Mouse (Mus musculus): ENCODE measurements at regions not wholly inside any gene's neighbourhood (a gene's known extent, or its start where the extent isn't known, plus 50 kb on each side); places are given as distances from the start of the nearest gene placed in this dataset.

GRCm38 (mm10) chr14:9338220-9338619, 672.2 kb upstream of the 4930452B06Rik start:
- 40% methylated on average over 3 of the region's 3 CpGs for whole genome bisulfite sequencing

DNA sequence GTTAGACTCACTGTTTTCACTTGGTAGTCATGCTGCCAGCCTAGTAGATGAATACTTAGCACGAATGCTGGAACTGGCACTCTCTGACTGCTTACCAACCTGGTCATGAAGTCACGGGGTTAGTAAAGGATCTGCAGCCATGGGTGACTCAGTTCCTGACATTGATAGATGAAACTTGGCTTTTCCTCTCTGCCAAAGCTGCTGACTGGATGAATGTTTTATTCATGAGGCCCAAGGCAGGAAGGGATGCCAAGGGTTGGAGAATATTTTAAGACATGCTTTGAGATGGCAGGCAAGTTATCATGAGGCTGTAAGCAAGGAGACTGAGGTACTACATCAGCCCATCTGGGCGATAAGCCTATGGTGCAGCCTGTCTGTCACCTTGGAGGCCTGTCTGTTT, 671.1 kb upstream of the 4930452B06Rik start:
- WGBS: 65% methylated on average over 3 of the region's 3 CpGs
- H3K27me3 ChIP-seq (replicated peaks): no peaks in the 10 kb centered on the region
- no peak overlapping the region for H3K27ac ChIP-seq (replicated peaks)
- H3K9me3 ChIP-seq: no peaks in the 10 kb centered on the region
- H3K9ac ChIP-seq: no peak overlapping the region
- H3K4me1 ChIP-seq: peaks cover 21% of the 10 kb centered on the region
- H3K4me2 ChIP-seq: no peak overlapping the region
- H3K4me3 ChIP-seq: no peak overlapping the region
- H3K36me3 ChIP-seq: no peaks in the 10 kb centered on the region
- ATAC-seq (ENCODE audit: extremely low read depth, insufficient number of reproducible peaks, low FRiP score, low TSS enrichment): no peak

More at GRCm38 (mm10) chr14:9338220-9338619, 672.2 kb upstream of the 4930452B06Rik start:
- Histone ChIP-seq H3K4me3 (no peak overlapping the region), H3K9me3 (no peaks in the 10 kb centered on the region), H3K27me3 (replicated peaks) (no peaks in the 10 kb centered on the region), H3K4me2 (no peak overlapping the region), H3K27ac (replicated peaks) (no peak overlapping the region), H3K36me3 (no peaks in the 10 kb centered on the region), H3K9ac (no peak overlapping the region), H3K4me1 (peaks cover 21% of the 10 kb centered on the region)
- no peak for ATAC-seq (ENCODE audit: extremely low read depth, insufficient number of reproducible peaks, low FRiP score, low TSS enrichment)

GRCm38 (mm10) chr14:9331593-9331992, 665.6 kb upstream of the 4930452B06Rik start:
- Histone ChIP-seq H3K4me2 (no peak overlapping the region), H3K36me3 (no peaks in the 10 kb centered on the region), H3K4me1 (no peaks in the 10 kb centered on the region), H3K9me3 (no peaks in the 10 kb centered on the region), H3K4me3 (no peak overlapping the region), H3K27ac (replicated peaks) (no peak overlapping the region), H3K9ac (no peak overlapping the region), H3K27me3 (replicated peaks) (no peaks in the 10 kb centered on the region)
- ATAC-seq (ENCODE audit: extremely low read depth, insufficient number of reproducible peaks, low FRiP score, low TSS enrichment): no peak
- 65% methylated on average over 3 of the region's 3 CpGs for WGBS

- no peak overlapping the region for H3K9ac ChIP-seq
- no peak for ATAC-seq (ENCODE audit: extremely low read depth, insufficient number of reproducible peaks, low FRiP score, low TSS enrichment)
- H3K4me2 ChIP-seq: no peak overlapping the region
- no peaks in the 10 kb centered on the region for H3K4me1 ChIP-seq
- no peaks in the 10 kb centered on the region for H3K36me3 ChIP-seq
- no peak overlapping the region for H3K27ac ChIP-seq (replicated peaks)
- no peaks in the 10 kb centered on the region for H3K27me3 ChIP-seq (replicated peaks)
- H3K4me3 ChIP-seq: no peak overlapping the region
- H3K9me3 ChIP-seq: no peaks in the 10 kb centered on the region
These were observed 664.7 kb upstream of the 4930452B06Rik start for GRCm38 (mm10) chr14:9330767-9331166.

GRCm38 (mm10) chr14:9329839-9330485, 663.9 kb upstream of the 4930452B06Rik start:
- no peak for ATAC-seq (ENCODE audit: extremely low read depth, insufficient number of reproducible peaks, low FRiP score, low TSS enrichment)
- WGBS: 78% methylated on average over 12 of the region's 12 CpGs
- no peaks in the 10 kb centered on the region for H3K9me3 ChIP-seq
- H3K27me3 ChIP-seq (replicated peaks): no peaks in the 10 kb centered on the region
- H3K4me1 ChIP-seq: no peaks in the 10 kb centered on the region
- H3K4me3 ChIP-seq: no peak overlapping the region
- no peak overlapping the region for H3K9ac ChIP-seq
- no peaks in the 10 kb centered on the region for H3K36me3 ChIP-seq
- H3K4me2 ChIP-seq: no peak overlapping the region
- H3K27ac ChIP-seq (replicated peaks): no peak overlapping the region

GRCm38 (mm10) chr14:9327344-9327743, 661.3 kb upstream of the 4930452B06Rik start:
- Histone ChIP-seq H3K36me3 (no peaks in the 10 kb centered on the region), H3K27ac (replicated peaks) (no peak overlapping the region), H3K4me2 (no peak overlapping the region), H3K4me3 (no peak overlapping the region), H3K27me3 (replicated peaks) (no peaks in the 10 kb centered on the region), H3K9me3 (no peaks in the 10 kb centered on the region), H3K4me1 (no peaks in the 10 kb centered on the region), H3K9ac (no peak overlapping the region)
- no peak for ATAC-seq (ENCODE audit: extremely low read depth, insufficient number of reproducible peaks, low FRiP score, low TSS enrichment)
- WGBS: 81% methylated on average over 1 of the region's 1 CpGs

DNA sequence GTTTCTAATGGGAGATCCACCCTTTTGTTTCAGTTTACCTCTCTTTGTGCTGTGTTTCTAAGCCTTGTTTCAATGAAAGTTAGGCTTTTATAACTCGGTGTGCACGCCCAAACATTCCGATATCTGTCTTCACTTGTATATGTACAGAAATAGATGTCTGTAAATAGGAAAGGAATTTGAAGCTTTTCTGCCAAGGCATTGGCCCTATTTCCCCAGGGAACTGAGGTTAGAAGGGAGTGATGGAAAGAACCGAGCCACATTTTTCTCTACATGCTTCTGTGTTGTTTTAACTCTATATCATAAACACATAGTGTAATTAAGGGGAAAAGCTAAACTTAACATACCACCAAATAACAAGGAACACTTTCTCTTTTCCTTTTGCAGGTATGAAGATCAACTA, 653.8 kb upstream of the 4930452B06Rik start:
- Histone ChIP-seq H3K4me1 (peaks cover 8% of the 10 kb centered on the region; the same call in 1 of the 2 replicates), H3K36me3 (no peaks in the 10 kb centered on the region), H3K4me3 (no peak overlapping the region), H3K4me2 (no peak overlapping the region), H3K9me3 (no peaks in the 10 kb centered on the region), H3K27ac (replicated peaks) (no peak overlapping the region; the same call in 1 of the 2 replicates), H3K27me3 (replicated peaks) (no peaks in the 10 kb centered on the region), H3K9ac (no peak overlapping the region)
- WGBS: 38% methylated on average over 4 of the region's 4 CpGs
- ATAC-seq (ENCODE audit: extremely low read depth, insufficient number of reproducible peaks, low FRiP score, low TSS enrichment): no peak

DNA sequence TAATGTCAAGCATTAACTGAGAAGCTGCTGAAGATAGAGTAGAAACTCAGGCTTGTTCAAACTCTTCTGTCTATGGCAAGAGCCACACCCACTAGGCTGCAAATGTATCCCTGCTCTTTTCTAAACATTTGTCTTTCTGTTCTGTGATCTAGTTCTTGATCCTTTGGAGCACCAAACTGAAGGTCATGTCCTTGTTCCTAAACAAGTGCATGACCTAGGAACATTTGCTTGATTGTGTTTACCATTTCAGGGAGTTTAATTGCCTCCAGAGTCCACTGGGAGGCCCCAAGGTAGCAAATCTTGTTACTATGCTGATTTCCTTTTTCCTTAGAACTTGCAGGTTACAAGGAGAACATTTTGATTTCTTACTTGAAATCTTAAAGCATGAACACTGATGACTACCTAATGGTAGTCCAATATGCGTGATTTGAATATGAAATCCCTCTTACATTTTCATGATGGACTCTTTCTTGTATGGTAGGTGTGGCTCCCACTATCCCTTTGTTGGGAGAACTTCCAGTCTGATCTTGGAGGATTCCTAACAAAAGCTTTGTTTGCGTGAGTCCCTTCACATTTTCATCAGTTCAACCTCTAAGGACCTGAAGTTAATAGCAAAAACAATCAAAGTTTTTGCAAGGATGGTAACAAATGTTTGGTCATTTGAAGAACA, 652.9 kb upstream of the 4930452B06Rik start:
- H3K36me3 ChIP-seq: no peaks in the 10 kb centered on the region
- H3K4me1 ChIP-seq: peaks cover 8% of the 10 kb centered on the region; the same call in 1 of the 2 replicates
- no peak overlapping the region for H3K4me3 ChIP-seq
- H3K27ac ChIP-seq (replicated peaks): no peak overlapping the region
- WGBS: 94% methylated on average over 2 of the region's 2 CpGs
- H3K27me3 ChIP-seq (replicated peaks): no peaks in the 10 kb centered on the region
- no peaks in the 10 kb centered on the region for H3K9me3 ChIP-seq
- no peak overlapping the region for H3K4me2 ChIP-seq
- no peak for ATAC-seq (ENCODE audit: extremely low read depth, insufficient number of reproducible peaks, low FRiP score, low TSS enrichment)
- no peak overlapping the region for H3K9ac ChIP-seq

DNA sequence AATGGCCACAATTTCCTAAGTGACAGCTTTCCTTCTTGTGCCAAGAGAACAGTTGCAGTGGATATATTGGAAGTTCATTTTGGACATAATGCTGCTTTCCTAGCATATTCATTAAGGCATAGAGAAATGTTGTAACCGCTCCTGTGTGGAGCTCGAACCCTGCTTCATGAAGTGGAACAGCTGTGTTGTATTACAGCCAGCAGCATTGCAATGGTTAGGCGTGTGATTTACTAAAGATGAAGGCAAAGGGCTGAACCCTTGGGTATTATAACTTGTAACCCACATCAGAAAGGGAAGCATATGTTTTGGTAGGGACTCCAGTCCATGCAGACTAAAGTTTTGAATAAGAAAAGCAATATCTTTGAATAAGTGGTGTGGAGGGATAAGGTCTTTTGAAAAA, 649.2 kb upstream of the 4930452B06Rik start:
- no peaks in the 10 kb centered on the region for H3K9me3 ChIP-seq

DNA sequence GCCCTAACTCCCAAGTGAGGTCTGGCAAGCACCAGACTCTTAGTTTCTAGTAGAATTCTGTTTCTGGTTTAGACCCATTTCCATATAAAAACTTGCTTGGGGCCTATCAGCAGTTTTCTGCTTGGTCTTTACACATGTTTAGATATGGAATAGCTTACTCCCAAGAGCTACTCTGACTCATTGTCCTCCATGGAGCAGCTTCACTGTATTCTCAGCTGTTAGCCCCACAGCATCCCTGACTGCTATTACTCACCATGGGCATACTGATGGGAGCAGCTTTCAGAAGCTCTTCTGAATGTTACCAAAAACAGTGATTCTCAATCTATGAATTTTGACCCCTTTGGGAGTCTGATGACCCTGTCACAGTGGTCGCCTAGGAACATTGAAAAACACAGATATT, 630.1 kb upstream of the 4930452B06Rik start:
- H3K9me3 ChIP-seq: peaks cover 7% of the 10 kb centered on the region
- no peaks in the 10 kb centered on the region for H3K27me3 ChIP-seq (replicated peaks)
- WGBS: 68% methylated on average over 1 of the region's 1 CpGs
- H3K4me3 ChIP-seq: no peak overlapping the region
- no peak overlapping the region for H3K27ac ChIP-seq (replicated peaks)
- no peak overlapping the region for H3K9ac ChIP-seq
- H3K36me3 ChIP-seq: no peaks in the 10 kb centered on the region
- ATAC-seq (ENCODE audit: extremely low read depth, insufficient number of reproducible peaks, low FRiP score, low TSS enrichment): no peak
- H3K4me2 ChIP-seq: no peak overlapping the region
- H3K4me1 ChIP-seq: no peaks in the 10 kb centered on the region

More for the DNA sequence above, 649.2 kb upstream of the 4930452B06Rik start:
- Histone ChIP-seq H3K4me2 (no peak overlapping the region), H3K27me3 (replicated peaks) (no peaks in the 10 kb centered on the region), H3K4me1 (peaks cover 7% of the 10 kb centered on the region; the same call in 1 of the 2 replicates), H3K27ac (replicated peaks) (no peak overlapping the region), H3K9ac (no peak overlapping the region), H3K36me3 (no peaks in the 10 kb centered on the region), H3K4me3 (no peak overlapping the region)
- WGBS: 69% methylated on average over 3 of the region's 3 CpGs
- no peak for ATAC-seq (ENCODE audit: extremely low read depth, insufficient number of reproducible peaks, low FRiP score, low TSS enrichment)

- Histone ChIP-seq H3K27me3 (replicated peaks) (no peaks in the 10 kb centered on the region), H3K4me2 (no peak overlapping the region), H3K9me3 (no peaks in the 10 kb centered on the region), H3K36me3 (no peaks in the 10 kb centered on the region), H3K4me3 (no peak overlapping the region), H3K4me1 (no peaks in the 10 kb centered on the region), H3K27ac (replicated peaks) (no peak overlapping the region), H3K9ac (no peak overlapping the region)
- ATAC-seq (ENCODE audit: extremely low read depth, insufficient number of reproducible peaks, low FRiP score, low TSS enrichment): no peak
- WGBS: 80% methylated on average over 2 of the region's 2 CpGs
These were observed 628.5 kb upstream of the 4930452B06Rik start for GRCm38 (mm10) chr14:9294555-9294954.

DNA sequence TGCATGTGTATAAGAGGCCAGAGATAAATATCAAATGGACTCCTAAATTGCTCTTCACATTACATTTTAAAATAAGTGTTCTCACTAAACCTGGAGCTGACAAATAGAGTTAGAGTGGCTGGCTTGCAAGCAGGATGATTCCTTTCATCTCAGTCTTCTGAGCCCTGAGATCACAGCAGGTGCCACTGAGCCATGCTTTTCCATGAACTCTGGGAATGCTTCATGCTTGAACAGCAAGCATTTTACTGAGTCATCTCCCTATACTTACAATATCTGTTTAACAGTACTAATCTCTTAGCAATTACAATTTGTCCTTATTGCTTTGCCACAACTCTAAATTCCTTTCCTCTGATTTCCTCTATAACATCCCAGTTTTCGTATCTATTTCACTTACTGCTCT, 622.1 kb upstream of the 4930452B06Rik start:
- Histone ChIP-seq H3K27ac (replicated peaks) (no peak overlapping the region), H3K9ac (no peak overlapping the region), H3K27me3 (replicated peaks) (no peaks in the 10 kb centered on the region), H3K36me3 (no peaks in the 10 kb centered on the region), H3K9me3 (no peaks in the 10 kb centered on the region), H3K4me1 (peaks cover 4% of the 10 kb centered on the region; the same call in 1 of the 2 replicates), H3K4me3 (no peak overlapping the region), H3K4me2 (no peak overlapping the region)
- WGBS: 63% methylated on average over 1 of the region's 1 CpGs
- ATAC-seq (ENCODE audit: extremely low read depth, insufficient number of reproducible peaks, low FRiP score, low TSS enrichment): no peak
